Mouse (Mus musculus) heart, embryonic 13.5 days (tissue): ENCODE data around the gene Rtkn. TPM values are rescaled to one million over a fixed set of nuclear protein-coding genes. Genes with fewer than 3 reads are reported as not detected.

Source experiments
- ATAC-seq: fragments of 200-750 bp; cut with Nextera tagmentation; 2 replicates; pipeline ENCODE4 v1.8.0; 2017; ENCODE audit warnings: moderate TSS enrichment; ENCODE audit not compliant: insufficient number of reproducible peaks, low FRiP score, low TSS enrichment; ENCODE audit errors: extremely low read depth
- H3K27ac ChIP-seq: fragments of 300-500 bp; sonication (generic); replicated peaks from 2 replicates; pipeline ENCODE4 v1.5.1; 2015; ENCODE audit warnings: moderate library complexity, mild to moderate bottlenecking, inconsistent platforms
- H3K27me3 ChIP-seq: fragments of 300-500 bp; sonication (generic); replicated peaks from 2 replicates; pipeline ENCODE4 v1.6.1; 2015; ENCODE audit warnings: mild to moderate bottlenecking, inconsistent platforms
- H3K36me3 ChIP-seq: fragments of 300-500 bp; sonication (generic); 2 replicates; pipeline ENCODE4 v1.6.1; 2015; ENCODE audit warnings: mild to moderate bottlenecking, inconsistent platforms
- H3K4me1 ChIP-seq: fragments of 300-500 bp; sonication (generic); 2 replicates; pipeline ENCODE4 v1.6.1; 2015; ENCODE audit warnings: inconsistent platforms
- H3K4me2 ChIP-seq: fragments of 300-500 bp; sonication (generic); 2 replicates; pipeline ENCODE4 v1.6.1; 2015; ENCODE audit warnings: inconsistent platforms, mild to moderate bottlenecking, moderate library complexity
- H3K4me3 ChIP-seq: fragments of 300-500 bp; sonication (generic); 2 replicates; pipeline ENCODE4 v1.5.1; 2015; ENCODE audit warnings: moderate library complexity, mild to moderate bottlenecking, inconsistent platforms
- H3K9ac ChIP-seq: fragments of 300-500 bp; sonication (generic); 2 replicates; pipeline ENCODE4 v1.6.1; 2015; ENCODE audit warnings: inconsistent platforms, mild to moderate bottlenecking, moderate library complexity
- H3K9me3 ChIP-seq: fragments of 300-500 bp; sonication (generic); 2 replicates; pipeline ENCODE4 v1.6.1; 2016; ENCODE audit warnings: inconsistent platforms
- WGBS: fragments of 180-500 bp; shearing (Covaris S2); methylation state at CpG from one replicate; pipeline ENCODE4 v1.1.7; 2015; ENCODE audit warnings: mixed read lengths; 5-methylcytosine and 5-hydroxymethylcytosine counted together
- microRNA counts: library from miRNA; unstranded; fragments of <30 nt; microRNA quantifications from one replicate; lab custom pipeline; 2016
- microRNA-seq: library from miRNA; unstranded; fragments of <30 nt; microRNA quantifications from one replicate; pipeline ENCODE4, GENCODE M21; 2016
- polyA plus RNA-seq: library from polyadenylated mRNA; unstranded; fragments of >200 nt; fragmentation: Nextera tagmentation; extraction: Ambion mirVana; gene quantifications from 2 replicates; pipeline ENCODE4 v1.2.1, GENCODE M21; 2015

Rtkn gene
- polyA plus RNA-seq, 1 experiment from 2014 or later = 21.6 TPM

- 0 out of 2 replicates have a peak, but pooled peaks have one; percentile 51 for ATAC-seq
- Histone ChIP-seq H3K4me1 (peaks cover 26% of the 10 kb centered on the region), H3K9ac (peak overlapping the region; percentile 37; the same call in 1 of the 2 replicates), H3K4me2 (peak overlapping the region; percentile 56), H3K9me3 (no peaks in the 10 kb centered on the region), H3K36me3 (peaks cover 64% of the 10 kb centered on the region), H3K4me3 (peak overlapping the region; percentile 29), H3K27ac (no peak overlapping the region), H3K27me3 (no peaks in the 10 kb centered on the region)
- 17% methylated on average over 25 of the region's 25 CpGs for WGBS
These were observed 50.9 kb downstream of the Rtkn start for GRCm38 (mm10) chr6:83185895-83186861.

- no peak for ATAC-seq
- Histone ChIP-seq H3K9ac (peak overlapping the region; percentile 24; the same call in 1 of the 2 replicates), H3K4me2 (no peak overlapping the region), H3K27ac (no peak overlapping the region), H3K4me3 (no peak overlapping the region), H3K36me3 (peaks cover 71% of the 10 kb centered on the region), H3K9me3 (no peaks in the 10 kb centered on the region), H3K4me1 (peaks cover 26% of the 10 kb centered on the region), H3K27me3 (no peaks in the 10 kb centered on the region)
- 90% methylated on average over 2 of the region's 2 CpGs for WGBS
These were observed 51.7 kb downstream of the Rtkn start for GRCm38 (mm10) chr6:83186946-83187345.

GRCm38 (mm10) chr6:83193571-83193970, 58.3 kb downstream of the Rtkn start:
- H3K4me1 ChIP-seq = peaks cover 19% of the 10 kb centered on the region
- peaks cover 100% of the 10 kb centered on the region for H3K36me3 ChIP-seq
- H3K4me2 ChIP-seq = no peak overlapping the region
- no peaks in the 10 kb centered on the region for H3K9me3 ChIP-seq
- WGBS = 90% methylated on average over 7 of the region's 7 CpGs
- no peak overlapping the region for H3K4me3 ChIP-seq
- no peak overlapping the region for H3K9ac ChIP-seq
- H3K27ac ChIP-seq = no peak overlapping the region
- no peak for ATAC-seq
- H3K27me3 ChIP-seq = no peaks in the 10 kb centered on the region

- ATAC-seq = no peak
- H3K9ac ChIP-seq = peak overlapping the region; percentile 47; the same call in 1 of the 2 replicates
- no peaks in the 10 kb centered on the region for H3K27me3 ChIP-seq
- H3K4me1 ChIP-seq = peaks cover 15% of the 10 kb centered on the region
- H3K4me2 ChIP-seq = no peak overlapping the region
- no peak overlapping the region for H3K4me3 ChIP-seq
- no peaks in the 10 kb centered on the region for H3K9me3 ChIP-seq
- H3K27ac ChIP-seq = peak overlapping the region; percentile 20; the same call in 1 of the 2 replicates
- H3K36me3 ChIP-seq = peaks cover 86% of the 10 kb centered on the region
- WGBS = 34% methylated on average over 15 of the region's 15 CpGs
These were observed 62.2 kb downstream of the Rtkn start for GRCm38 (mm10) chr6:83197345-83198004.

MicroRNA genes within 50 kb of the gene (microRNA counts, 519-probe panel; counts per million panel counts)
- microRNA mmu-miR-3470a+mmu-miR-3470b (lab: Ali Mortazavi, UCI) = 209 counts per million, percentile 61 among the panel's probes with 10 or more counts

Small RNAs within 50 kb of the gene (microRNA-seq; reads per million reads assigned to microRNA genes)
- not detected for gene Mir3470a

Other genes with a start within 250 kb of the Rtkn start
- gene Sema4f, start 195.7 kb upstream of the Rtkn start, polyA plus RNA-seq = 0.52 and 0.78 TPM in 2 replicates
- 1.5 and 1.7 TPM in 2 replicates for gene M1ap, start 188.6 kb upstream of the Rtkn start, polyA plus RNA-seq
- 7.6 and 9.3 TPM in 2 replicates for gene Dok1, start 102.0 kb upstream of the Rtkn start, polyA plus RNA-seq
- gene Loxl3, start 101.3 kb upstream of the Rtkn start, polyA plus RNA-seq = 6.9 and 7.1 TPM in 2 replicates
- gene Aup1, start 80.9 kb upstream of the Rtkn start, polyA plus RNA-seq = 120 and 123 TPM in 2 replicates
- 80.2 and 94.2 TPM in 2 replicates for gene Htra2, start 80.2 kb upstream of the Rtkn start, polyA plus RNA-seq
- gene Dqx1, start 77.6 kb upstream of the Rtkn start, polyA plus RNA-seq = 0.41 and 0.62 TPM in 2 replicates
- gene Tlx2, start 65.2 kb upstream of the Rtkn start, polyA plus RNA-seq = 0.23 and 1.0 TPM in 2 replicates
- 14.8 and 19.5 TPM in 2 replicates for gene Pcgf1, start 57.6 kb upstream of the Rtkn start, polyA plus RNA-seq
- 0.20 TPM in 1 of 2 replicates, not detected in the other for gene Lbx2, start 49.1 kb upstream of the Rtkn start, polyA plus RNA-seq
- gene Ccdc142, start 33.9 kb upstream of the Rtkn start, polyA plus RNA-seq = 1.5 and 1.7 TPM in 2 replicates
- 1.6 TPM in 2 replicates for gene Gm42688, start 33.8 kb upstream of the Rtkn start, polyA plus RNA-seq
- 134 and 176 TPM in 2 replicates for gene Mrpl53, start 26.4 kb upstream of the Rtkn start, polyA plus RNA-seq
- gene Mogs, start 20.0 kb upstream of the Rtkn start, polyA plus RNA-seq = 18.5 and 22.0 TPM in 2 replicates
- gene Wbp1, start 13.9 kb upstream of the Rtkn start, polyA plus RNA-seq = 88.8 and 99.2 TPM in 2 replicates
- 8.2 and 8.7 TPM in 2 replicates for gene Ino80b, start 10.0 kb upstream of the Rtkn start, polyA plus RNA-seq
- gene Wdr54, start 20.9 kb downstream of the Rtkn start, polyA plus RNA-seq = 7.0 and 7.5 TPM in 2 replicates
- gene 1700003E16Rik, start 20.9 kb downstream of the Rtkn start, polyA plus RNA-seq = 0.55 and 0.64 TPM in 2 replicates
- 62.3 and 65.9 TPM in 2 replicates for gene Dctn1, start 30.5 kb downstream of the Rtkn start, polyA plus RNA-seq
- gene Slc4a5, start 84.4 kb downstream of the Rtkn start, polyA plus RNA-seq = 0.11 and 0.37 TPM in 2 replicates
- gene Mthfd2, start 190.4 kb downstream of the Rtkn start, polyA plus RNA-seq = 27.6 and 30.9 TPM in 2 replicates
- 30.4 and 30.7 TPM in 2 replicates for gene Mob1a, start 190.6 kb downstream of the Rtkn start, polyA plus RNA-seq
- 233 and 264 TPM in 2 replicates for gene Bola3, start 213.7 kb downstream of the Rtkn start, polyA plus RNA-seq